Mouse (Mus musculus) thymus, adult 2 months (tissue): ENCODE data around the gene Fndc7.

Experiments
- CTCF ChIP-seq: fragments of 200-500 bp; IDR thresholded peaks from 2 replicates; pipeline ENCODE4 v1.5.1; 2012; ENCODE audit warnings: mild to moderate bottlenecking, control low read depth, low read length, moderate library complexity, borderline replicate concordance; ENCODE audit not compliant: control insufficient read depth, poor library complexity, insufficient read depth; ENCODE audit errors: extremely low read depth
- POLR2A ChIP-seq: fragments of 200-500 bp; IDR thresholded peaks from 2 replicates; pipeline ENCODE4 v1.6.1; 2012; ENCODE audit warnings: mild to moderate bottlenecking, low read length, control low read depth, moderate library complexity; ENCODE audit not compliant: control insufficient read depth, poor library complexity, insufficient read depth; ENCODE audit errors: extremely low read depth

DNA sequence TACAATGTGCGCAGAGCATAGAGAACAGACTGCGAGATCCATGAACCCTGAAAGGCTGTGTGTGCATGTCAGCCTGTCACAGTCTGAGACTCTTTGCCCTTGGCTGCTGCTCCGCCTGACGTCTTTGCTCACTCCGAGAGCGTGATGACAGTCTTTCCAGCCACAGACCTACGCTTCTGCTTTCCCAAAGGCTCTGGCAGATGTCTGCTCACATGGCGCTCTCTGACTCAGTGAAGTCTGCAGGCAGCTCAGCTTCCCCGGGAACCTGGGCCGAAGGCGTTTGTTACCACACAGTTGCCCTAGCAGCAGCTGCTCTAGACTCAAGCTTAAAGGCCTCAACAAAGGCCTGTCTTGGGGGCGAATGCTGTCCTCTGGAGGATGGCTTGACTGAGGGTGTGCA lies 34.4 kb downstream of the Fndc7 start:
- TF ChIP-seq POLR2A (no peak), CTCF (no peak)
